Mouse (Mus musculus) heart, adult 8-10 months (tissue): ENCODE data around the gene Atpaf2. TPM values are rescaled to one million over a fixed set of nuclear protein-coding genes. Genes with fewer than 3 reads are reported as not detected.

Experiments used
- total RNA-seq, 4 experiments: library from RNA; stranded (reverse); gene quantifications; 2 replicates each; pipeline ENCODE4 v1.2.4; 2022

Gene Atpaf2
- total RNA-seq, 4 experiments from 2014 or later, result 41.7 to 49.1 (median 43.6) TPM

Other genes with a start within 250 kb of the Atpaf2 start
- gene Srebf1, start 195.9 kb downstream of the Atpaf2 start, total RNA-seq, result 10 to 100 TPM; 31.0 to 42.3 (median 36.5) TPM
- gene Tom1l2, start 65.6 kb downstream of the Atpaf2 start, total RNA-seq, result 100 to 1,000 TPM; 121 to 134 (median 127) TPM
- gene Drc3, start 65.1 kb downstream of the Atpaf2 start, total RNA-seq, result 1 to 10 TPM; 2.3 to 3.4 (median 2.7) TPM
- 10 to 100 TPM; 46.3 to 52.1 (median 49.5) TPM for gene Gid4, start 1.3 kb downstream of the Atpaf2 start, total RNA-seq
- 10 to 100 TPM; 27.5 to 33.6 (median 29.6) TPM for gene Drg2, start 36.1 kb upstream of the Atpaf2 start, total RNA-seq
- under 1 TPM in 2 of 4 experiments, not detected in 2; 0.03 TPM for gene Myo15, start 50.9 kb upstream of the Atpaf2 start, total RNA-seq
- 10 to 100 TPM; 81.3 to 88.8 (median 82.6) TPM for gene Alkbh5, start 117.9 kb upstream of the Atpaf2 start, total RNA-seq